Mouse (Mus musculus) G1E (cell line): ENCODE measurements around the gene Nell2.

Experiments
- CTCF ChIP-seq: IDR thresholded peaks from 2 replicates; pipeline ENCODE4 v1.5.1; 2012; ENCODE audit warnings: low read depth, low read length, inconsistent platforms, mixed read lengths
- GATA1 ChIP-seq: IDR thresholded peaks from 2 replicates; pipeline ENCODE4 v1.6.1; 2012; ENCODE audit warnings: borderline replicate concordance, low read length, inconsistent platforms, mixed read lengths
- GATA2 ChIP-seq: IDR thresholded peaks from 2 replicates; pipeline ENCODE4 v1.6.1; 2012; ENCODE audit warnings: low read depth, low read length, inconsistent platforms, borderline replicate concordance
- TAL1 ChIP-seq: conservative IDR thresholded peaks from 2 replicates; pipeline ENCODE4 v1.6.1; 2012; ENCODE audit warnings: low read depth, low read length, inconsistent platforms, mixed read lengths

DNA sequence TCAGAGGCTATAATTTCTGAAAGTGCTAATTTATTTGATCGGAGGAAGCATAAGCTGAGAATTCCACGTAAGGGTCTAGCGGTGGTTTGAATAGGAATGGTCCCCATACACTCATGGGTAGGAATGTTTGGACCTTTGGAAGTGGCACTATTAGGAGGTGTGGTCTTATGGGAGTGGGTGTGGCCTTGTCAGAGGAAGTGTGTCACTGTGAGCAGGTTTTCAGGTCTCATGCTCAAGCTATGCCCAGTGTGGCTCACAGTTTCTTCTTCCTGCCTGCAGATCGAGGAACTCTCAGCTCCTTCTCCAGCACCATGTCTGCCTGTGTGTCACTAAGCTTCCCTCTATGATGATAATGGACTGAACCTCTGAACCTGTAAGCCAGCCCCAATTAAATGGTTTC is 46.8 kb downstream of the Nell2 start:
- TF ChIP-seq GATA1 (no peak), CTCF (no peak), GATA2 (no peak), TAL1 (no peak)
